Mouse (Mus musculus): ENCODE measurements around the gene Als2cr12. TPM values are rescaled to one million over a fixed set of nuclear protein-coding genes. Genes with fewer than 3 reads are reported as not detected.
"Not testable (repeated sequence)": the region's sequence is repeated elsewhere in the genome, so short reads cannot be mapped to it uniquely, and the experiment has no call there.

The Als2cr12 gene
- total RNA-seq, 2 experiments from 2014 or later = 0.67 TPM; not detected in 1

DNA sequence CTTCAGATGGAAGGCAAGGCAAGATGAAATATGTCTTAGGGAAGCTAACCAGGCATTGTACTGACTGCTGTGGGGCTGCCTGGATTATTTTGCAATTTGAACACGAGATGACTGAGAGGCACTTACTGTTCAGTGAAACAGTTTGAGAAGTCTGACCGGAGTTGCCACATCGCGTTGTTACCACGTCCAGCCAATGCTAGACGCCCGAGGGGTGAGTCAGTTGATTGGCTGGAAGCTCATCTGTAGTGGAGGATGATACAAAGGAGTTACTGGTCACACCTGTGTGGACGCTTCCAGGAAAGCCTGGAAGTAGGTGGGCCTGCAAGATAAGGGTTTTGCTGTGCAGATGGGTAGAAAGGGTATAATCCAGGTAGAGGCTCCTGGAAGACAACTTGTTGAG lies 24.3 kb upstream of the Als2cr12 start:
- ATAC-seq (replicated peaks; ENCODE audit: poor library complexity) = peak; percentile 61

DNA sequence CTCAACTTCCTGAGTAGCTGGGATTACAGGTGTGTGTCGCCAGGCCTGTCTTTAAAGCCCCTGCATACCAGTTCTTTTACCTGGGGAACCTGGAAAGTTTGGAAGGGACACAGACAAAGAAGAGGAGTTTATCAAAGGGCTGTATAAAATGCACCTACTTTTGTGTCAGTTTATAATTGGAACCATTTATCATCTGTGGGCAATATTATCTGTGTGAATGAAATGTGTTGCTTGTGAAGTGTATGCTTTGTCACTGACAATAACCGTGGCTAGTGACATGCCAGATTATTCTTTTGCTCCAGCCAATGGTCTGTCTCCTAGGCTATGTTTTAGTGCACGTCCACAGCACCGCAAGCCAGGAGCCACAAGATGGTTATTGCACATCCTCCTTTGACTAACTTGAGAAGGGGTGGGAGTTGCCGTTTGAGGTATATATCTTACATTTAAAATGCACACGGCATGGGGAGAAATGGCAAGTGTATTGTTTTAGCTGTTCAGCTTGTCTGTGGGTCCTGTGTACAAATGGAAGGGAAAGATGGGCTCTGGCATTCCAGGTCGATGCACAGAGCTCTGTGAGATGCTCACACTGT lies 23.7 kb upstream of the Als2cr12 start:
- ATAC-seq (replicated peaks; ENCODE audit: poor library complexity) = peak; percentile 21

DNA sequence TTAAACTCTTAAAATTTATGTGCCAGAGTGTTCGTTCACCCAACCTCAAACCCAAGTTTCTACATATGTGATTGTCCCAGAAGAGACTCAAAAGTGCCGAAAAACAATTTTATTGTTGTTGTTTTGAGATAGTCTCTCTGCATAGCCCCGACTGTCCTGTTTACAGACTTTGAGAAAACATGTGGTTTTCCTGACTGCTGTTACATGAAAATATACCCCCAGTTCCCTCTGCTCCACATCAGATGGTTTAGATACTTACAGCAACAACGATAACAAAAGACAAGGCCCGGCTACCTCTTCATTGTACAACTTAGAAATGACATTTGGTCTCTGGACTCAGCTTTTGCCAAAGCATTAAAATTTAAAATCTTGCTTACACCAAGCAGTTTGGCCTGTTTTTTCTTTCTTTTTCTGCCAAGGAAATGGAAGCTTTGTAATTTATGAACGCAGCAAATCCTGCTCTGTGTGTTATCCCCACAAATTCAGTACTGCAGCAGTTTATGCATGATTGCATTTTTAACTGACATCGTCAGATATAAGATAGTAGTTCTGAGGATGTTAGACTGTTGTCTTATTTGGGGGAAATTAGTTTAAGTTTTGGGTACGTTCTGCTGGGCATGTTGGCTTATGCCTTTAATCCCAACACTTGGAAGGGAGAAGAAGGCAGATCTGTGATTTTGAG lies 21.9 kb upstream of the Als2cr12 start:
- no peak for ATAC-seq (replicated peaks; ENCODE audit: poor library complexity)

DNA sequence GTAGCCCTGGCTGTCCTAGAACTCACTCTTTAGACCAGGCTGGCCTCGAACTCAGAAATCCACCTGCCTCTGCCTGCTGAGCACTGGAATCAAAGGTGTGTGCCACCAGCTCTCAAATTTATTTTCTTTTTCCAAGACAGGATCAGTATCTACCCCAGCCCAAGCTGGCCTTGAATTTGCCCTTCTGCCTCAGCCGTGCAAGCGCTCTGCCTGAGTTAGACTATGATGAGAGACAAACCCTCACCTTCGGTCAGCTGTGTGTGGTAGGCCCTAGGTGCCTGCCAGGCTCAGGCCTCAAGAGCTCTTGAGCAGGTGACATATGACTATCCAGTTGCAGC lies 21.1 kb upstream of the Als2cr12 start:
- no peak for ATAC-seq (replicated peaks; ENCODE audit: poor library complexity)

DNA sequence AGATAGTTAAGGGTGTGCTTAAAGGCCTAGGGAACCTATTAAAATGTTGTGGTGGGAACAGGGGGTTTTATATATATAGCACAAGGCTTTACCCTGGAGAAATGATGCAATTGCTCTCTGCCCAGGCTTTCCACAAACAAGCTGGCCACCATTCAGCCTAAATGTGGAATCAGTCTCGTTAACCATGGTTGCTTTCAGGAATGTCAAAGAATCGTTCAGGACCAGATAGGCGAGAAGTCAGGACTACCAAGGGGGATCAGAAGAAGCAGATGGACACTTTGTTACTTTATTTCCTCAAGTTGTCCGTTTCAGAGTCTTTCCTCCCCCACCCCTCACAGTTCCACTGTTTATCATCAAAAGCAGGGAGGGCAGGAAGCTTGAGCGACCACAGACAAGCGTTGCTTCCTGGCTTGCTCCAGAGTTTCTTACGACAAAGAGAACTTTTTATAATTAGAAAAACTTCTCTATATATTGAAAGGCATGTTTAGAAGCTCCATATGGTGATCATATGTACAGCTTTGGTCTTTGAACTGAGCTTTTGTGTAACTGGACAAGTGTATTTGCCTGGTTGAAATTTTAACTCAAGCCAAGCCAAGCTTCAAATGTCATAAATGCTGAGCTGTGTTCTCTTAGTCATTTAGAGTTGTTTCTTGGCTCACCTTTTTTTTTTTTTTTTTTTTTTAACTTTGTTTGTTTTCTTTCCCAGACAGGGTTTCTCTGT lies 20.5 kb upstream of the Als2cr12 start:
- ATAC-seq (replicated peaks; ENCODE audit: poor library complexity) = 0 out of 2 replicates have a peak, but pooled peaks have one; percentile 7

DNA sequence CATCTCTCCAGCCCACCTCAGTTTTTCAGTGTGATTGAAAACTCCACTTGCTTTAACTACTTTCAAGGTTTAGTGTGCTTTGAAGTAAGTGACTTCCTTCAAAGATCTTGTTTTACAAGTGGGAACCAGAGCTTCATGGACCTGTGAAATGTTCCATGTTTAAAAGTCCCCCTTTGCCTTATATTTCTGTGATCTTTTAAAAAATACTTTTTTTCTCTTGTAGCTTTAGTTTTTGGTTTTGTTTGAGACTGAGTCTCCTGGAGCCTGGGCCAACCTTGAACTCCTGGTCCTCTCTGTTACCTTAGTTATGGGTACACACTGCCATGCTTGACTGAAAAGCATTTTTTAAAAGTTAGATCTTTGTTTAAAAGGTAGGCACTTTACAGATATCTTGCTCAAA lies 19.7 kb upstream of the Als2cr12 start:
- no peak for ATAC-seq (replicated peaks; ENCODE audit: poor library complexity)

DNA sequence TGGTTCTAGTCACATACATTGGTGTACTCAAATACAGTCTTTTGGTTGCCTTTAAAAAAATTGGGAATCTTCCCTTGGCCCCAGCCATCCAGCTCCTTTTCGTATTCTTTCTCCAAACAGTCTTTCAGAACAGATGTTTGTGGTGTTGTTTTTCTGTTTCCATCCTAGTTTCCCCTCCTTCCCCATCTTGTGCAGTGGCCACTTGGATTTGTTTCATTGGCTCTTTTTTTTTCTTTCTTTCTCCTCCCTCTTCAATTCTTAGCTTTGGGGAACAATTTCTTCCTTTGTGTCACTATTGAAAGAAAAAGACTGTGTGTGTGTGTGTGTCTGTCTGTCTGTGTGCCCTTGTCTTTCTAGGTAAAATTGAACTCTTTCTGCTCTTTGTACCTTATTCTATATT lies 18.6 kb upstream of the Als2cr12 start:
- ATAC-seq (replicated peaks; ENCODE audit: poor library complexity) = no peak

DNA sequence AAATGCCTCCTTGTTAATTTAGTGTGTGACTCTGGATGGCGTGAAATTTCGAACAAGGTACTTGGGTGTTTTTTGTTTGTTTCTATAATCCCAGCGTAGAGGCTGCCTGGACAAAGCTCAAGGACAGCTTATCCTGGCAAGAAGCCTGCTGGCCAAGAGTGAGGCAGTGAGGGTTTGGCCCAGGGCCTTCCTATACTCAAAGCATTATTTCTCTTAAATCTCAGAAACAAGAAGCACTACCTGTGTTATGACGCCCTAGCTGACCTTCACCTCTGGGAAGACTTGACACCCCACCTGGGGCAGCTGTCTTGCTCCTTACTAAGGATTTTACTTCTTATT lies 18.1 kb upstream of the Als2cr12 start:
- ATAC-seq (replicated peaks; ENCODE audit: poor library complexity) = no peak

DNA sequence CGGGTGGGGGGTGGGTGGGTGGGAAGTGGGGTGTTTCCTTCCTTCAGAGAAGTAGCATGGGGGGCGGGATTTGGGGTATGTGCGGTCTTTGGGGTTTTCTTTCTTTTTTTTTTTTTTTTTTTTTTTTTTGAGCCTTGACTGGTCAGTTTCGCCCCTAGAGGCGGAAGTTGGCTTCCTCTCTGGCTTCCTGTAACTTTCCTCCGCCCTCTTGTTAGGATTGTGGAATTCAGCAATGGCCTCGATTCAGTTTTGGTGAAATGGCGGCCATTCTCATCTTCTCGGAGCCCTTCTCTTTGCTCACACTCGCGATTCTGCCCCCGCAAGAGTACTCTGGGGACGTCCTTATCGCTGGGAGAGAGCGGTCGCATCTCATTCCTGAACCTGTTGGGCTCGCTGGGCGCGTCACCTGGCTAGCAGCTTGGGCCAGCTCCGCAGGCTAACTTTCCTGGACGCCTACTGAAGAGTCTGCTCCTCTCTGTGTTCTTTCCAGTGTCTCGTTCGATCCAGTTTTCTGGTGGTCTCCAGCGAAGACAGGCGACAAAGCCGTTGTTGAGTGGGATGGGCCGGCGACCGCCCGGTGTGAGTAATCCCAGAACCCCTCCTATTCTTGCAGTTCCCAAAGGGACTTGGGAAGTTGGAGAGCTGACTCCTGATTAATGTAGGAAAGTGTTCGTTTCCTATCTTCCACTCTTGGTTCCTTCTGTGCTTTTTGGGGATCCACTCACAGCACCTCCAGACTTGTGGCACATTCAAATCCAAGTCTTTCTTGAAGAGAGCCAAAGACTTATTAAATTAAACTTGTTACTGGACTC lies 17.5 kb upstream of the Als2cr12 start:
- ATAC-seq (replicated peaks; ENCODE audit: poor library complexity) = peak; percentile 21

DNA sequence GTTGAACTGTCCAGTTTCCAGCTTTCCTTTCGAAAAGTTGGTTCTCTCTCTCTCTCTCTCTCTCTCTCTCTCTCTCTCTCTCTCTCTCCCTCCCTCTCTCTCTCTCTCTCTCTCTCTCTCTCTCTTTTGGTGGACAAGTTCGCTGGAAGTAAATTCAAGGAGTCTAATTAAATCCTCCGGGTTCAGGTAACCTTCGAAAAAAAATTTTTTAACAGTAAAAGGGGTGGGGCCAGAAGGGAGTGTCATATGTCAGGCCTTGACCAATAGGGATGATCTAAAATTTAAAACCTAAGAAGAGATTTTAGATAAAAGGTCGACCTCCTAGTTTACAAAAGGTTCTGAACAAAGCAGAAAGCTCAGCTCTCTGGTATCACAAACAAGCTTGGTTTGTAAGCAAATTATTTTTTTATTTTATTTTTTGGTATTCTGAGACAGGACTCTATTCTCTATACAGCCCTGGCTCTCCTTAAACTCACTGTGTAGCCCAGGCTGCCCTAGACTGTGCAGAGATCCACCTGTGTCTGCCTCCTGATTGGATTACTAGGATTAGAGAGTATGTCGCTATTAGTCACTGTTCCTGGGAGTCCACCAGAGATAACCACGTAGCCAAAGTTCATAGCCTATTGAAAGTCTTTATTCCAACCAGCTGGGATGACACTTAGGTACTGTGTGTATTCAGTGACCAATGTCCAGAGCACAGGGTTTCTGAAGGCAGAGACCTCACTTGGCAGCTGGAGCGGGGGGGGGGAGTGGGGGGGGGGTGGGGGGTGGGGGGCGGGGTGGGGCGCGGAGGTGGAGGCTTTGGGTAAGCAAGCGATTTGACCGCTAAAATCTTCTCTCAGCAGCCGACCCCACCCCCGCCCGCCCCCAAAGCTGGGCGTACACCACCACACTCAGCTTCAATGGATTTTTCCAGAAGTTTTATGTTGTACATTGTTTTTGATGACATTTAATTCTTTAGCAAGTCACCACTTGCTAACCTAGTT lies 16.6 kb upstream of the Als2cr12 start:
- peak; percentile 62 for ATAC-seq (replicated peaks; ENCODE audit: poor library complexity)

DNA sequence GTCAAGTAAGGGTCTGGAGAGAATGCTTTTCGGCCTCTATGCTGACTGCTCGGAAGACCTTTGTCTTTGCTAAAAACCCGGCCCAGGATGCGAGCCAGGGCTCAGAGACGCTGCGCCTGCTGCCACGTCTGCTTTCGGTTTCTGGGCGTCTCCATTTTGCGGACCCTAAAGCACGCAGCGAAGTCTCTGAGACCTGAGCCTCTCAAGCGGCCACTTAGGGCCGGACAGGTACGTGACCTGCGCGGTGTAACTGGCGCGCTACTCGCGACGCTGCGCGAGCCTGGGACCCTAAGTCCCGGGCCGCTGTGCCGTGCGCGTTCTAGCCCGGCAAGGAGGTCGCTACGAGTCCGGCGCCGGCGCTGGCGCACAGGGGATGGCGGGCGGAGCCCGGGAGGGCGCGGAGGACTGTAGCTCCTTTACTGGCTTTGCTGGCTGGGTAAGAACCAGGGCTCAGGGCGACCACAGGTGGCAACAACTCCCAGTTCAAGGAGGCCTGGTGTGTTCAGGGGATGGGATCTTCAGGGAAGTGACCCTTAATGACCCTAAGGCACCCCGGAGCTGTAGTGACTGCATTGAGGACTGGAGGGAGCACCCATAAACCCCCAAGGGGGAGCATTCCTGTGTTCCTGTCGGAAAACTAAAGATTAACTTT lies 15.7 kb upstream of the Als2cr12 start, which contains the start of gene Cflar:
Cflar (plus strand) TSS at position 144 of the 652 bp plus-strand sequence.
- peak; percentile 33 for ATAC-seq (replicated peaks; ENCODE audit: poor library complexity)

DNA sequence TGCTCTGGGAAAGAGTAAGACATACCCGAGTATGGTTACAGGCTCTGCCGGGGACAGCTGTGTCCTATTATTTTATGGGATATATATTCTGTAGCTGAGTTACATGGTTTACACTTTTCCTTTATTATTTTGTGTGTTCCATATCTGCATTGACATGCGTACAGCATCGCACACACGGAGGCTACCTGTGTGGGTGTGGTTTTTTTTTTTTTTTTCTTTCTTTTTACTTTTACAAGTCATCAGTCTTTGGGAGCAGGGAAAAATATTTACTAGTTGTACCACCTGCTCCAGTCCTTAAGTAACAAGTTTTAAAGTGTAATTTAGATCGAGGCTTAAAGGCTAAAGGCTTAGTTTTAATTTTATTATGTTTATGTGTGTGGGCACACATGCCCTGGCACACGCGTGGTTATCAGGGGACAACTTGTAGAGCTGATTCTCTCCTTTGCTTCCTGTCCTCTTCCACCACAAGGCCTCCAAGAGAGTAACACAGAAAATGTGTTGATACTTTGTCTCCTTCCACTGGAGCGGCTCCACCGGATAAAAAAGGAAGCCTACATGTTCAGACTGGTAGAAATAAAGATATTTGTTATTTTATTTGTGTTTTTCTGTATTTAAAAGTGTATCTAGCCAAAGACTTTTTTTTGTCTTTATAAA lies 15.0 kb upstream of the Als2cr12 start:
- ATAC-seq (replicated peaks; ENCODE audit: poor library complexity) = peak; percentile 33; the same call in 1 of the 2 replicates

DNA sequence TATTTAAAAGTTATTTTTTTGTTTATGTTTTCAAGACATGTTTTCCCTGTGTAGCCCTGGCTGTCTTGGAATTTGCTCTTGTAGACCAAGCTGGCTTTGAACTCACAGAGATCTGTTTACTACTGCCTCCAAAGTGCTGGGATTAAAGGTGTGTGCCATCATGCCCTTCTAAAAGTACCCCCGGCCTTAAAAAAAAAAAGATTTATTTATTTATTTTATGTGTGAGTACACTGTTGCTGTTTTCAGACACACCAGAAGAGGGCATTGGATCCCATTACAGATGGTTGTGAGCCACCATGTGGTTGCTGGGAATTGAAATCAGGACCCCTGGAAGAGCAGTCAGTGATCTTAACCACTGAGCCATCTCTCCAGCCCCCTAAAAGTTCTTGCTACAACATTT lies 14.3 kb upstream of the Als2cr12 start:
- ATAC-seq (replicated peaks; ENCODE audit: poor library complexity) = not testable (repeated sequence)

DNA sequence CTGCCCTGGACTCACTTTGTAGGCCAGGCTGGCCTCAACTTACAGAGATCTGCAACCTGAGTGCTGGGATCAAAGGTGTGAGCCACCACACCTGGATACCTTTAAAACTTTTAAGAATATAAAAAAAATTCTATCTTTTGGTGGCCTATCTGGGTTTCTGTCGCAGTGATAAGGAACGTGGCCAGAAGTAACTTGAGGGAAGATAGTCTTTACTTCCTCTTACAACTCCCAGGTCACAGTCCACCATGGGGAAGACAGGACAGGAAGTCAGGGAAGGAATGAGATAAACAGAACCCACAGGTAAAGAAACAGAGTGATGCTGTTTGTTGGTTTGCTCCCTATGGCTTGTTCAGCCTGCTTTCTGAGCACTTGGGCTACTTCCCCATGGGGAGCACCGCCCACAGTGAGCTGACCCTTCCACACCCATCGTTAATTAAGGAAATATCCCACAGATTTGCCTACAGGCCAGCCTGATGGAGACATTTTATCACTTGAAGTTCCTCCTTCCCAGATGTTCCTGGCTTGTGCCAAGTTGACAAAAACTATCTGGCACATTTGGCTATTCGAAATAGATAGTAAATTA lies 4.9 kb upstream of the Als2cr12 start:
- 0 out of 2 replicates have a peak, but pooled peaks have one; percentile 16 for ATAC-seq (replicated peaks; ENCODE audit: poor library complexity)

DNA sequence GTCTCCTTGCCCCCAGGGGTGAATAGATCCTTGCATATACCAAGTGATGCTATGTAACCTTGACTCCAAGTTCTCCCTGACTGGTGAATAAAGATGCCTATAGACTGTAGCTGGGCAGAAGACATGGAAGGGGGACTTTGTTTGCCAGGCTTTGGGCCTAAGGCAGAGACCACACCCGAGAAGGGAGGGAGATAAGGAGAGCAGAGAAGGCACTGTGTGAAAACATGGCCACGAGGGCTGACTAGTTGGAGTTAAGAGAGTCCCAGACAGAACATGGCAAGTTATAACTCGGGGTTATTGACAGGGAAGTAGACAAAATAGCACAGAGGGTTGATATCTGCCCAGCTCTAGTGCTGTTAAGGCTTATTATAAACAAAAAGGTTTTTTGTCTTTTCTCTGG lies 4.2 kb upstream of the Als2cr12 start:
- ATAC-seq (replicated peaks; ENCODE audit: poor library complexity) = peak; percentile 55; the same call in 1 of the 2 replicates

DNA sequence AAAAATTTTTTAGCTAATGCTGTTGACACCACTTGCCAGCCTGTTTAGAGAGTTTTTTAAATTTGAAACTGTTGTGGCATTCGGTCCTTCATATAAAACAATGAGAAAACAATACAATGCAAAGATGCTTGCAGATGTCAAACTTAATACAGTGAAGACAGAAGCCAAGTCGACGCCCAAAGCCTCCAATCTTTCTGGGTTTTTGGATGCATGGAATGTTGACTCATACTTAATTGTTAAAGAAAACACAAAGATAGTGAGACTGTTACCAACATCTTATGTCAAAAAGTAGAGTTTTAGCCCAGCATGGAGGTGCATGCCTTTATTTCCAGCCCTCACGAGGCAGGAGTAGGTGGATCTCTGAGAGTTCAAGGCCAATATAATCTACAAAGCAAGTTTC lies 3.0 kb upstream of the Als2cr12 start:
- no peak for ATAC-seq (replicated peaks; ENCODE audit: poor library complexity)

DNA sequence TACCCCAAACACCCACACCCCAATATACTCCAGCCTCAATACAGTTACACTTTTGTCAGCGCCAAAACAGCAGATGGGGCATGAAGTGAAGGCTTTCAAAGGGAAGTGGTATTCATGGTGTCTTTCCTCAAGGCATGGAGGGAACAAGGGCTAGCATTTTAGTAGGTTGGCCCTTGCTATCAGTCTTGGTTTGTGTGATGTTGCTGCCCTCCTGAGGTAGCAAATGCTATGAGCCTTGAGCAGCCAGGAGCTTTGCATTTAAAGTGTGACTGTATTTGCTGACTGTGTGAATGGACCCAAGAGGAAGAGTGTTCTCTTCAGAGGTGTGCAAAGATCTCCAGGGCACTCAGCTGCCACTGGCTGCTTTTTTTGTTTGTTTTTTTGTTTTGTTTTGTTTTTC lies 1.8 kb upstream of the Als2cr12 start:
- peak; percentile 94 for ATAC-seq (replicated peaks; ENCODE audit: poor library complexity)

DNA sequence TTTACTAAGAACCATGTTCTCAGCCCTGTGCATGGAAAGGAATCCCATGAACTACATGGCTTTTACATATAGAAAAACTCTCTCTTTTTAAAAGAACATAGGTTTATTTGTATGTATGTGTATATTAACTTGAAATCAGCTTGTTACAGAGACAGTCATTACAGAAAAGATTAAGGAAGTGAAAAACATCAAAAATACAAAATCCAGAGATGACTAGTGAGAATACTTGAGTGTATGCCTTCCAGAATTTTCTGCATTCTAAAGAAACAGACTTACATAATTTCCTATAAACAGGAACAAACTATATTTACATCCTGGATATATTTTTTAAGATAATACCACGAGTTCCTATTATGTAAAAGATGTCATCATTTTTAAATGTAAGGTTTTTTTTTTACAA lies 2.1 kb downstream of the Als2cr12 start:
- ATAC-seq (replicated peaks; ENCODE audit: poor library complexity) = no peak

DNA sequence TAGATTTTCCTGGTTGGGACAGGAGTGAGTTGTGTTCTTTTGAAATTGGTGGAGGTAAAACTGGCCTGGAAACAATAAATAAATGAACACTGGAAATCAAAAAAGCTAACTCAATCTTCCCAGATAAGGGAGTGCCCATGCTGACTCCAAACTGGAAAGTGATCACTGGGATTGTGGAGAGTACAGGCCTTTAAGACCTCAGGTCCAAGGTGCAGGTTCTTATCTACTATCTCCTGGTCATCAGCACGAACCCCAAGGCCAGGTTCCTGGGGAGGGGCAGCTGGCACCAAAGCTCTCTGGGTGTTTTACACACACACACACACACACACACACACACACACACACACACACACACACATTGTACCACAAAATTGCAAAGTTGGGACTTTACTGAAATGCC lies 4.1 kb downstream of the Als2cr12 start:
- not testable (repeated sequence) for ATAC-seq (replicated peaks; ENCODE audit: poor library complexity)
